Mouse (Mus musculus) brain, adult 2 months (tissue): Measurements from ENCODE around the gene Rspo4.

Experiments used
- DNase-seq: peaks from one replicate; pipeline ENCODE4 v3.0.0; 2011; ENCODE audit warnings: low read depth, low spot score

Gene Rspo4

DNA sequence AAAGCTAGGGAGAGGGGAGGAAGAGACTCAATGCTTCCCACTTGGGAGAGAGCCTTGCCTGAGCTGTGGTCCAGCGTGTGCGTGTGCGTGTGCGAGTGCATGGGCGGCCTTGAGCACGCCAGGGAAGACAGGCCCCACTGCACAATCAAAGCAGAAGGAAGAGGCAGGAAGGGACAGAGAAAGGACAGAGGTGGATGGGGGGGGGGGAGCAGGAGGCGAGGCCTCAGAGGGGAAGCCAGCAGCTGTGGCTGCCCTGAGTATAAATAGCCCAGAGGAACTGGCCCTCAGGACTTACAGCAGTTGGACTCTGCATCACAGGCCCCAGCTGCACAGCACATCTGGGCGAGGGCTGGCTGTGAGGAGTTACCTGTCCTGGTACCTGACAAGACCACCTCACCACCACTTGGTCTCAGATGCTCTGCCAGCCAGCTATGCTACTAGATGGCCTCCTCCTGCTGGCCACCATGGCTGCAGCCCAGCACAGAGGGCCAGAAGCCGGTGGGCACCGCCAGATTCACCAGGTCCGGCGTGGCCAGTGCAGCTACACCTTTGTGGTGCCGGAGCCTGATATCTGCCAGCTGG lies 68.3 kb downstream of the Rspo4 start, which contains the start of gene Angpt4:
Gene Angpt4 (plus strand): TSS at position 292 of the 582 bp plus-strand sequence.
- DNase-seq: no peak

DNA sequence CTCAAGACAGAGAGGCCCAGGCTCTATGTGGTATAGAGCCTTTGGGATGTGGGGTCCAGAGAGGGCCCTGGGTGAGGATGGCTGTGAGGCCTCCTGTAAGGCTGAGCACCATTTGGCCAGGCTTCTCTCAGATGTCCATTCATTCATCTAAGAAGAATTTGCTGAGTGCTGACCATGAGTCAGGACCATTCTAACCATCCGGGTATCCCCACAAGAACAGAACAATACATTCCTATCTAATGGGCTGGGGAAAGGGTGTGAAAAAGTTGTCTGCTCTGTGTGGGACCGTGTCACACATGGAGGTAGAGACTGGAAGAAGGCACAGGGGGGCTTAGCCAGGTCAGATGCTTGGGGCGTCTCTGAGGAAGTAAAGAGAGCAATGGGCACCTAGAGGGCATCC lies 69.0 kb downstream of the Rspo4 start:
- DNase-seq: no peak

DNA sequence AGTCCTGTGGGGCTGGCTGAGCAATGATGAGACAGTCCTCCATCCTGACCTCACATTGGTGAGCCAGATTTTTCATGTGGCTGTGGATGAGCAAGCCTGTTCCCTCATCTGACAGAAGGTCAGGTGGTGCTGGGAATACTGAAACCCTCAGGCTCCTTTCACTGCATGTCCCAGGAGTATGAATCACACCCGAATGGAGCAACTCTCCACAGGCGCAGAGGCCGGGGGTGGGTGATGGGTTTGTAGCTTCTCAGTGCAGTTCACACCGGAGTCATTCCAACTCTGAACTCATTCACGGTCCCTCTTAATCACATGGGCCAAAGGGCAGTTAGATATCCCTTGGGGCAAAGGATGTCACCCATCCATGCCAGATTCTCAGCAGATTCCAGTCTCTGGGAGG lies 71.4 kb downstream of the Rspo4 start:
- DNase-seq: no peak

DNA sequence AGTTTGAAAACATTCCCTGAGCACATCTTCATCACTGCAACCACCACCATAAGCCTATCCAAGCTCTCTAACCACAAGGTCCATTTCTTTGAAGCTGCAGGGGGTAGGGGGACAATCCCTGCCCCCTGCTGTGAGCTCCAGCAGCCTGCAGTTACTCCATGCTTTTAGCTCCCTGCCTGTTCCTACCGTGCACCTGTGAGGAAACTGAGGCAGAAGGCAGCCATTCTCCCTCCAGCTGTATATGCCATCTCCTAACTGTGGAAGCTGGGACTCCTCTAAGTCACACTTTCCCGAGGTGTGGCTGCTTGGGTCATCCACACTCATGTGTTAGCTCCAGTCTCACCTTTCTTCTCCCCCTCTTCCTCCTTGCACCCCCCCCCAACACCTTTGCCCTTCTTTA lies 72.4 kb downstream of the Rspo4 start:
- DNase-seq: no peak

DNA sequence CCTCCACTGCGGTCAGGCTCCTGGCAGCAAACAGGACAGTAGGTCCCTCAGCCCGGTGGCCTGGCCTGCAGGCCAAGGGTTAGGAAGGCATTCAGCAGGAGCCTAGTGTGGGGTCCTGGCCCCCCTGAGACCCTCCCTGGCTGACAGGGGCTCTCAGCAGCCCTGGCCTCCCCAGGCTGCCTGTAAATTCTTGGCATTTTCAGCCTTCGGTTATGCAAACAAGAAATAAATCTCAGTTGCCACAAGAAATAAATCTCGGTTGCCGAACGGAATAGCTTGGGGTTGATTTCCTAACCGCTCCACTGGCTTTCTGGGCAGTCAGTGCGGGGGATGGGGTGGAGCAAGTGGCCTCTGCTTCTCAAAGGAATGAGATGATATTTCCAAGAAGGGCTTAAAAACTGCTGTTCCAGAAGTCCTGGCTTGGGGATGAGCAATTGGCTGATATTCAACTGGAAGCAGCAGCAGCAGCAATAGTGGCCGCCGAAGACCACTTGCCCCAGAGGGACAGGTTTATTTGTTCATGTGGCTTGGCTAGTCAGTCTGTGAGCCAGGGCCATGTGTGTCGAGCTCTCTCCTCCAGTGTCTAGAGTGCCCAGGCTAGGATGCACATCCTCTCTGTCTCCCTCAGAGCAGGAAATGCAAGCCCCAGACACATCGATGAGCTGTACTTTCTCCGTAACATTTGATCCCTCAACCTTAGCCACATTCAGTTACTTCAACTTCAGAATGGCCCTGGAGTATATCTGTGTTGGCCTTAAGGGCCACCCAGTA lies 73.5 kb downstream of the Rspo4 start:
- DNase-seq: no peak

DNA sequence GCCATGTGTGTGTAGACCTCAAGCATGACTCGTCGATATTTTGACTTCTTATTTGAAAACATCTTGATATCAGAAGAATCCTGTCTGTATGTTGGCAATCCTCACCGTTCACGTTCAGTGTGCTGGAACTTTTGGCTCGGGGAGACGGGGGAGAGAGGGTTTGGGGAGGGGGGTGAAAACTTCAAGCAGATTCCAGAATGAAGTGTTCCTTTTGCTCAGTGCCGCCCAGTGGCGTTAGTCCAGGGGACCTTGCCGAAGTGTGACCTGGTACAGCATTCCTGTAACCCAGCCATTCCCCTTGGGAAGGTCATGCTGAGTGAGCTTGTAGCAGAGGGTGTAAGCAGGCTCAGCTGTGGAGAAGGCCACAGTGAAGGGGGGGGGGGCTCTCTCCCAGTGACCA lies 76.4 kb downstream of the Rspo4 start:
- no peak for DNase-seq

DNA sequence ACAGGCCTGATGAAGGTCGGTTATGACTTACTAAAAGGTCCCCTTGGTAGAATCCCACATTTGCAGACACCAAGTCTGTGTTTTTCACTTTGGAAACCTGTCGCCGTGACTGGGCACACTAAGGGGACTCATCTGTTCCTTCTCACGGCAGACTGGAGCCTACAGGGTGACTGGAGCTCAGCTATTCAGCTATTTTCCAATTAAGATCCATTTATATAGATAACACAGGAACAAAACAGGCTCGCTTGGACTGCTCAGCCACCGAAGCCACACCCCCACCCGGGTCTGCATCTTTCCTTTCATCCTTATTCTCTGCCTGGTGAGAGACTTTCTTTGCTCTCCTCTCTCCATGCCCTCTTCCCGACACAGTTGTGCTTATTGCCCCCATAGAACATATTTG lies 78.3 kb downstream of the Rspo4 start:
- no peak for DNase-seq

DNA sequence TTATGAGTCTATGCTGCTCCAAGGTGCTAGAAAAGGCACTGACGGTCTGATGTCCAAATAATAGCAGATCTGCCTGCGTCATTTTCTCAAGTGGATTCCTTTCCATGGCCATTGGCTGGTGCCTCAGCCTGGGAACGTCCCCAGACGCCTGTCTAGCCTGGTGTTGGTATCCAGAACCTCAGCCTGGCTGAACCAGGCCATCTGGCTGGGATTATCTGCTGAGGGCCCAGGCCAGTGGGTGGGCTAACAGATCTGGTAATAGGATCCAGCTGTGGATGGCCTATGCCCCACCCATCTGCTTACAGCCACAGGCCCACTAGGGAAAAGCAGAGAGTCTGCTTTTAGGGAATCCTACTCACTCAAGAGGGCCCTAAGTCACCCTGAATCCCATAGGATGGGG lies 78.9 kb downstream of the Rspo4 start:
- DNase-seq: no peak
